Mouse (Mus musculus) 416B (cell line): ENCODE measurements around the gene Nectin2.

Source experiments
- DNase-seq: peaks from one replicate; pipeline ENCODE4 v3.0.0; 2011; ENCODE audit warnings: low read depth

Gene Nectin2

DNA sequence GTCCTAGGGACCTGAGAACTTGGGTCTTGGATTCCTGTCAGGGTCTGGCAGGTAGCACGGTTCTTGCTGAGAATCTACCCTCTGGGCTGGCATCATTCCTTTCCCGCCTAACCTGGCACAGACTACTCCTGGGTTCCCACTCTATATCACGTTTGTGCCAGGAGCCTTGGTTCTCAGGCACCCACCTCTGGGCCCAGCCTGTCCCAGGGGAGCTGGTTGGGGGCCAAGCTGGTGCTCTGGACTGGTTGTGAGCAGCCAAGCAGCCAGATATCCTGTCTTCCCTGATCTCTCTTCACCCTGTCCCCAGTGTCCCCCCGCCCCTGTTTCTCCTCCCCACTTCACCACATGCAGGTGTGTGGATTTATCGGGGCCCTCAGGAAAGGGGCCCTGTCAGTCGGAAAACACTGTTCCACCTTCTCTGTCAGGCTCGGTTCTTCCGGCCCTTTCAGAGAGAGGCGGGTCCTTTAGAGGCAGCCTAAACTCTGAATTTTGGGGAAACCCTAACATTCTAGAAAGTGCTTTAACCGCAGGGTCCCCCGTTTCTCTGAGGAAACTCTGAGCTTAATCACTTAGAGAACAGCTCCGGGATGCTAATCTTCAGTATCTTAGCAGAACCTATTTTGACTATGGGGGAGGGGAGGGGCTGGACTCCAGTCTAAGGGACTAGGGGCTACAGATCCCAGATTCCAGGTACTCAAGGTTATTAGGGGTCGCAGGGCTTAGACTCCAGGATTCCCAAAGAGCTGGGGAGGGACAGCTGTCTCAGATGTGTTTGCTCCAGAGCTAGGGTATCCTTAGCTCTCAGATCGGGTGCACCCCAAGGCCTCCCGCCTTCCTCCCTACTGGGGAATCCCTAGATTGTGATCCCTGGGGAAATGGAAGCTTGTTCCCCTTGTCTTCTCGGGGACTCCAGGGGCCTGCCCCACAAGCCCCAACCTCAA is 19.4 kb upstream of the Nectin2 start:
- no peak for DNase-seq

DNA sequence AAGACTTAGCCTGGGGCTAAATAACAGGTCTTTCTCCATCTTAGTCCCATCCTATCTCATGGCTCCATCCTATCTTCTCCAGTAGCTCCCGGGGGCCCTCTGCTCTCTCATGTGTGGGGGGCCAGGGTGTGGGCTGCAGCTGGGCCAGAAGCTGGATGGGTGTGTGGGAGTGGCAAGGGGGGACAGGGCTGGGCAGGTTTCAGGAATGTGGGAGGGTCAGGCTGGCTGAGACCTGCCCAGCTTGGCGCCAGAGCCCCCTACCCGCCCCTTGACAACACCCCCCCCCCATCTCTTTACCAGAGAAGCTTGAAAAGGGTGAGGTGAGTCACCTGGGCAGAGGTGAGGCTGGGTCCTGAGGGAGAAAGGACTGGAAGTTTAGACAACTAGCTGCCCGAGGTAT is 18.7 kb upstream of the Nectin2 start:
- no peak for DNase-seq

DNA sequence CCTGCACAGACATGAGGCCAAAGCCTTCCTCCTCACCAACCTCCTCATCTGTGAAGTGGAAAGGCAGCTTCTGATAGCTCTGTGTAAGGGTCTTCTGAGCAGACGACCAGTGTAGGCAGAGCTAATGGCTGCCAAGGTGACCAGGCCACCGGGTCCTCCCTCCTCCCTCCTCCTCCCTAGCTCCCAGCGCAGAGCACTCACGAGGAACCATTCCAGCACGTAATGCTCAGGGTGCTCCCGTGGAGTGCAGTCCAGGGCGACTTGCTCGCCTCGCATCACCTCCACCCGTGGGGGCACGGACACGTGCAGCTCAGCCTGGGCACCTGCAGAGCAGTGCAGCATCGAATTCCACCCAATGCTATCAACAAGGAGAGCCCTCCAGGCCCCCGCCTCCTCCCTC is 18.0 kb upstream of the Nectin2 start:
- no peak for DNase-seq

DNA sequence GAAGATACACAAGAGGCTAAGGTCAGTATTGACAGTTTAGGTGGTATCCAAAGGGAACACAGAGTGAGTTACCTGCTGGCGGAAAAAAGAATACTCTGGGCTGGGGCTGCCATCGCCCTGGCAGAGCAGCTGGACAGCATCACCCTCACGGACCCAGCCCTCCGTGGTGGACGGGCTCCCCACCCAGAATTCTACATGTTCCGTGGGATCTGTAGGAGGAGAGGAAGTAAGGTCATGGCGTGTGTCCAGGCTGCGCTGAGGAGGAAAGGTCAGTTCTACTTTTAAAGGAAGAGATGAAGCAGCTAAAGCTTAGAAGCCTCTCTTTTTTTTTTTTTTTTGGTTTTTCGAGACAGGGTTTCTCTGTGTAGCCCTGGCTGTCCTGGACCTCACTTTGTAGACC is 14.3 kb upstream of the Nectin2 start:
- DNase-seq: no peak

DNA sequence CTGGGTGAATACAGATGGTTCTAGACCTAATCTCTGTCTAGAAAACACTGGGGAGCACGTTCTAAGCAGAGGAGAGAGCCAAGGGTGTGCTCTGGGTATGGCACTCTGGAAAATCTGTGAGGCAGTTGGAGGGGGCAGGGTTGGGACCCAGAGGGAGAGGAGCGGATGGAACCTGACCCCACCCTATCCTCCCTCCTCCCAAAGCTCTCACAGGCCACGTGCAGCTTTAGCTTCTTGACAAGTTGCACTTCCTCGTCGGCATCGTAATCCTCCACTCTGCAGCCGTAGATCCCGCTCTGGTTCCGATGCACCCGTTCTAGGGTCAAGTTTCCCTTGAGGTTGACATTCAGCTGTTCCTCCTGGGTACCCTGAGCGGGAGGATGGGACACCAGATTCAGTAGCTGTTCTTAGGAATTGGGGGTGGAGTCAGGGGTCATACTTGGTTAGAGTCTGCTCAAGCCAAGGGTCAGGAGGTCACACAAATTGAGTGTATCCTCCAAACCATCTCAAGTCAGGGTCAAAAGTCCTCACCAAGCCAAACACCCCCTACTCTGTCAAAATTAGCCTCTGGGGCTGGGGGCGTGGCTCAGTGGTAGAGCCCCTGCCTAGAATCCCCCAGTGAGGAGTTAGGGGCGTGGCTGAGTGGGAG is 13.7 kb upstream of the Nectin2 start:
- no peak for DNase-seq

DNA sequence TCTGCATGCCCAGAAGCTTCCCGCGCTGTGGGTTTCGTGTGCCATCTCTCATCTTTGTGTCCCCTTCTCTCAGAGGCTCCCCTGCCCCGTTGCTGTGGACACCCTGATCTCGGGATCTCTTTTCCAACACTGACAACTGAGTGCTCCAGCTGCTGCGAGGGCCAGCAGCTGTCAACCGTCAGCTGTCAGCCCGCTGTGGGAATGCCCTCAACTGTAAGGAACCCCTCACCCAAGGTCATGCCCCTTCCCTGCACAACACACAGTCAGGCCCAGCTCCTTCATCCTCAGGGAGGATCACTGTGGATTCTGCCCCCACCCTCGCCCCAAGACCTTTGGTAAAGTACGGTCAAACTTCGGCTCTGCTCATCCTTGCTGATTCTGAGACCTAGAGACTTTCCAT is 12.0 kb upstream of the Nectin2 start:
- DNase-seq: no peak

DNA sequence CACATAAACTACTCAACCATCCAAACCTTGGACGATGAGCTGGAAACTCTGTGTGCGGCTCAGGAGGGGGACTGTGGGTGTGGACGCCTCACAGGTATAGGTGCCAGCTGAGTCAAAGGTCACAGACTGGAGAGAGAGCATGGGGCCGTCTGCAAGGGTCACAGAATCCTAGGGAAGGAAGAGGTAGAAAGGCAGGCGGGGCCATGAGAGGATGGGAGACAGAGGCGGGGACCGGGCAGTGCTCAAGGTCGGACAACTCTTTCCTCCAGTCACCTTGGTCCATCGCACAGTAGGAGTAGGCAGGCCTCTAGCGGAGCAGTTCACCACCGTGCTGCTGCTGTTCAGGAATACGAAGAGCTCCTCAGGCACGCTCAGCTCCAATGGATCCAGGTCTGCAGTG is 9.7 kb upstream of the Nectin2 start:
- no peak for DNase-seq

DNA sequence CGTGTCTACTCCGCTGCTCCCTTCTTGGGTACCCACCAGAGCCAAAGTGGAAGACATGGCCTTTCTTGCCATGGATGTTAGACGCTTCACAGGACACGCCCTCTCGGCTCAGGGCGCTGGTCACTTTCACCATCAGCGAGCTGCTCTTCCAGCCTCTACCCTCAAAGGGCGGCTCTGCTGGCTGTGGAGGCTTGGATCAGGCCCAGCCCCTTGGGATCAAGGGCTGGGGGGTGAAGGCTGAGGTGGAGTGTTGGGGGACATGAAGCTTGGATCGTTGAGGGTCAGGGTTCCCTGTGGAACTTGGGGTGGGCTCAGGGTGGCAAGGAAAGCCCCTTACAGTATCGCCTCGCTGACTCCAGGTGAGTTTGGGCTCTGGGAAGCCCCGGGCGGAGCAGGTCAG is 8.3 kb upstream of the Nectin2 start:
- no peak for DNase-seq

DNA sequence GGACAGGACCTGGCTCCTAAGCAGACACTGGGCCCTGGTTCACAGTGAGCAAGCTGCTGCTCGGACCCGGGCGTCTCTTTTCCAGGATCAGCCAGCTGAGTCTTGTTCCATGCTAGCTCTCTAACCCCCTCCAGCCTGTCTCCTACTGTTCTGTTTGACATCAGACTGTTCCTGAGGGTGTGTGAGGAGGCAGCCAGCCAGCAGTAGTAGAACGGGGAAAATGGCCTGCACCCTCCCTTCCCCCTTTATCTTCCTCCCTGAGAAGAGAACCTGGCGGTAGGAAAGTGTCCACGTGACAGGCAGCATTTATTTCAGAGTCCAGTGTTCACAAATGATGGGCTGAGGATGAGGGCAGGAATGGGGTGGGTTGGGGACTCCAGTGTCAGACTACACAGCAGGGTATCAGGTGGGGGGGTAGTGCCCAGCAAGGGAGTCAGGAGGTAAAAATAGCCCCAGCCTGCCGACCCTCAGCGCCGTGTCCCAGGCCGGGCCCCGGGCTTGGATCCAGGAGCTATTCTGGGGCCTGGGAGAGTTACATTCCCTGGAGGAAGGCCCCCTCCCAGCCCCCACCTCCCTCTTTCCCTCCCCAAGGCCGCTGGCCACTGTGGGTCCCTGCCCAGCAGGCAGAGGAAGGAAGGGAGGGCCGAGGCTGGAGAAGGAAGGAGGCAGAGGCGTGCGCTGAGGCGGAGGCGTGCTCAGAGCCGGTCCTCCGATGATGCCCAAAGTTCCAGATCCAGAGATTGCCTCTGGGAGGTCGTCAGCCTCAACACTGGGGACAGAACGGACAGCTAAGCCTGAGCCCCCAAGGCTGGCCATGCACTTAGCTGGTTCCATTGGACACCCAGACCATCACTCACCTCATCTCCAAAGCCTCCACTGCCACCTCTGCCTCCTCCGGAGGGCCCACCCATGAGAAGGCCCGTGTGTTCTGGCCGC is 5.8 kb upstream of the Nectin2 start:
- no peak for DNase-seq

DNA sequence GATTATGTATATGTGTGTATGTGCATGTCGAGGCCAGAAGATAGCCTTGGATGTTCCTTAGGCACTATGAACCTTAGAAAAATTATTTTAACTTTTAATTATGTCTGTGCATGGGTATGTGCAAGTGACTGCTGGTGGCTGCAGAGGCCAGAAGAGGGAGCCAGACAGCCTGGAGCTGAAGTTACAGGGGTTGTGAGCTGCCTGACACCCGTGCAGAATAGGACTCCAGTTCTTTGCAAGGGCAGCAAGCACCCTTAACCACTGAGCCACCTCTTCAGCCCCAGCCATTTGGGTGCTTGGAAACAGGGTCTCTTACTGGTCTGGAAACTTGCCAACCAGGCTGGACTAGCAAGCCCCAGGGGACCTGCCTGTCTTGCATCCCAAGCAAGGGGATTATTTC is 4.7 kb upstream of the Nectin2 start:
- DNase-seq: peak; percentile 29

DNA sequence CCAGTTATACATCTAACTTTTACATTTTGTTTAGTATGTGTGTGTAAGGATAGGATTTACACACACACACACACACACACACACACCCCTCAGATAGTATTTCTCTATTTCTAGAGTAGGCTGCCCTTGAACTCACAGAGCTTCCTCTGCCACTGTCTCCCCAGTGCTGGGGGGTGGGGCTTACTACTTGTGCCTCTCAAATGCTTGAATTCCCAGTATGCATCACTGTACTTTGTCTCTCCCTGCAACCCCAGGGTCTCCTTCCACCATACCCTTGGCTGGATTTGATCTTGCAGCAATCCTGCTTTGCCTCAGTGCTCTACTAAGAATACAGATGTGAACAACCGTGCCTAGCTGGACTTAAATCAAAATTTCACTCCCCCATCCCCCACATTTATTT is 3.8 kb upstream of the Nectin2 start:
- DNase-seq: no peak

DNA sequence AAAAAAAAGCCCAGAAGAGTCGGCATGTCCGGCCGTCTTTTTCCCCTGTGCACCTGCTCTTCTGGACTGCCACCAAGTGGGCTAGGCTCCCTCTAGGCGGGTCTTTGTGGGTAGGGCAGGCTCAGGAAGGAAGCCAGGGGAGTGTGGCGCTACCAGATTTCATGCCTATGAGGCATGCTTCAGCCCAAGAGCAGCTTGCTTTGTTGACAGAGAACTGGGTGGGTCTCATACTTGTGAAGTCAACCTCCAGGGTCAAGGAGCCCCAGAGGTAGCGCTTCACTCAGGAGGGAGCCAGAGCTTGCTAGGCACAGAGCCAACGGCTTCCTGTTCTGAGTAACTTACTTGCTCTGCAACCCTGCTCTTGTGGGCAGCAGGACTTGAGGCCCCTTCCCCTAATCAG is 3.3 kb upstream of the Nectin2 start:
- peak; percentile 83 for DNase-seq

DNA sequence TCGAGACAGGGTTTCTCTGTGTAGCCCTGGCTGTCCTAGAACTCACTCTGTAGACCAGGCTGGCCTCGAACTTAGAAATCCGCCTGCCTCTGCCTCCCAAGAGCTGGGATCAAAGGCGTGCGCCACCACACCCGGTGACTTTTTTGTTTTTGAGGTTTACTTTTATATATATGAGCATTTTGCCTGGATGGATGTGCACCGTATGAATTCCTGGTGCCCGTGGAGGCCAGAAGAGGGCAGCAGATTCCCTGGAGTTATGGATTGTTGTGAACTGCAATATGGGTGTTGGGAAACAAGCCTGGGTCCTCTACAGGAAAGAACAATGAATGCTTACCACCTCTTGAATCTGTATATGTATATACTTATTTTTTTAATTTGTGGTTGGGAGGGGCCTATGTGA is 2.4 kb upstream of the Nectin2 start:
- DNase-seq: peak; percentile 57

DNA sequence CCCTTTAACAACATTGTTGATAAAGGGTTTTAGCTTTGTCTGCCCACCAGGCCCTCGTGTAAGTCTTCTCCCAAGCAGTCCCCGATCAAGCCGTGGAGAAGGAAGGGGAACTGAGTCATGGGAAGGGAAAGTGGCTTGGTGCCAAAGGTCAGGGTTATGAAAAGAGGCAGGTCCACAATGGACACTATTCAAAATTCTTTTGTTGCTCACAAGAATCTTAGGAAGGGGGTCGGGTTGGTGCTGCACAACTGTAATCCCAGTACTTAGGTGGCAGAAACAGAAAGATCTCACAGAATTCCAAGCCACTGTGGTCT is 744 bp upstream of the Nectin2 start:
- peak; percentile 28 for DNase-seq

DNA sequence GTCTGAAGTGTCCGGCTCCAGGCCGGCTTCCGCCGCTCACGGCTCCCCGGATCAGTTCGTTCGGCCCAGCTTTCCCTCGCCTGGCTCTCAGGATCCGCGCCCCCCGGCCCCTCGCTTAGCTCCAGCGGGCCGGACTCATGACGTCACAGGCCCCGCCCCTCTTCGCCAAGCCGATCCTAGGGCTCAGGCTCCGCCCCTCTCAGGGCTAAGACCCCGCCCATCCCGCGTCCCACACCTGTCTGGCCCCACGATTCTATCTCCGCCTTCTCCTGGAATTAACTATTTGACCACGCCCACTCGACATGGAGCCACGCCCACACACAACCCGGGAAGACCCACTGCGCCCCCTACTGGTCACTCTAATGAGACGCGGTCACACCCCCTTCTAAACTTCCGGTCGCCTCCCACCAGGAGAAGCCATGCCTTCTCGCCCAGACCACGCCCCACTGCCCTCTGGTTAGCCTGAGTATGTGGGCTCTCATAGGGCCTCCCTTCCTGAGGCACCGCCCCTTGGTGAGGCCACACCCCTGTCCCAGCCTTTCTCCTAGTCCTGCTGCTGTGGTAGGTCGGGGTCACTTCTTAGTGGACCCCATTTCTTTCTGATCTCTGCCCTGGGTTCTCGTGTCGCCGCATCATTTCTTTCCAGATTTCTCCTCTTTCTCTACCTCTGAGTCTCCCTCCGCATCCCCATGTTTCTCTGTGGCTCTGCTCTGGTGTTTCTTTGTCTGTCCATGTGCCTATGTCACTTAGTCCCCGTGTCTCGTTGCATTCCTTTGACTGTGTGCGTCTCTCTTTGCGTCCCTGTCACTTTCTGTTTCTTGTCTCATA is 680 bp downstream of the Nectin2 start:
- DNase-seq: peak; percentile 97

DNA sequence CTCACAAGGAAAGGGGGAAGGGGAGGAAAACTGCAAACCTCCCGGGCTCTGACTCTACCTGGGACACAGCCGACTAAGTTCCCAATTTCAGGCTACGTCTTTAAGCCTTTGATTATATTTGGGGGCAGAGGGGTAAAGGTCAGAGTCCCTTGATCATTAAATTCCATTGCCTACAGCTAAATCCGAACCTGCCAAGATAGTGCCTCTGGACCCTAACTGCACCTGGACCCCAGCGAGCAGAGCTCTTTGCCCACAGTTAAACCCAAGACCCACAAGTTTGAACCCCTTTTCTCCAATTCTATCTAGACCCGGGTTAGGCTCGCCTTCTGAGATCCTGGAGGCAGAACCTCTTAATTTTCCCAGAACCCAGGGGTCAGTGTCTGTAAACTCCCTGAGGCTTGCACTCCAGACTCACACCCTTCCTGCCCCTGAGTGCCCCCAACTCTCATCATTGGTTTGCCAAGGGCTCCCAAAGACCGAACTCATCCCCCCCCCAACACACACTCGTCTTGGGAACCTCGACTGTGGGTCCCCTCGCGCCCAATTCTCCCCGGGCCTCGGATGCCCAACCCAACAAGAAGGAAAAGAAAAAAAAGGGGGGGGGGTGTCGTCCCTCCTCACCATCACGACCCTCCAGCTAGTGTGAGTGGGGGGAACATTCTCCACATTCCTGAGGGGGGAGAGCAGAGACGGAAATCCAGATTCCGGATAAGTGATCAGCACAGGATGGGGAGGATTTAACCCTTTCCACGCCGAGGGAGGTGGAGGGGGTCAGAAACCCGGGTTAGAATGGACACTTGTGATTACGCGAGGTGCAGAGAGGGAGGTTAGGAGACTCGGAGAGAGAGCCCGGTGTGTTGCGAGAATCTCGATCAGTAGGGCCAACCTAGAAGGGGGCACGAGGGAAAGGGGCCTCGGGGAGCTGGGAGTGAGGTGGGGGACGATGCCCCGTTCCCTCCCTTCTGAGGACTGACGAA is 1.8 kb downstream of the Nectin2 start:
- no peak for DNase-seq

DNA sequence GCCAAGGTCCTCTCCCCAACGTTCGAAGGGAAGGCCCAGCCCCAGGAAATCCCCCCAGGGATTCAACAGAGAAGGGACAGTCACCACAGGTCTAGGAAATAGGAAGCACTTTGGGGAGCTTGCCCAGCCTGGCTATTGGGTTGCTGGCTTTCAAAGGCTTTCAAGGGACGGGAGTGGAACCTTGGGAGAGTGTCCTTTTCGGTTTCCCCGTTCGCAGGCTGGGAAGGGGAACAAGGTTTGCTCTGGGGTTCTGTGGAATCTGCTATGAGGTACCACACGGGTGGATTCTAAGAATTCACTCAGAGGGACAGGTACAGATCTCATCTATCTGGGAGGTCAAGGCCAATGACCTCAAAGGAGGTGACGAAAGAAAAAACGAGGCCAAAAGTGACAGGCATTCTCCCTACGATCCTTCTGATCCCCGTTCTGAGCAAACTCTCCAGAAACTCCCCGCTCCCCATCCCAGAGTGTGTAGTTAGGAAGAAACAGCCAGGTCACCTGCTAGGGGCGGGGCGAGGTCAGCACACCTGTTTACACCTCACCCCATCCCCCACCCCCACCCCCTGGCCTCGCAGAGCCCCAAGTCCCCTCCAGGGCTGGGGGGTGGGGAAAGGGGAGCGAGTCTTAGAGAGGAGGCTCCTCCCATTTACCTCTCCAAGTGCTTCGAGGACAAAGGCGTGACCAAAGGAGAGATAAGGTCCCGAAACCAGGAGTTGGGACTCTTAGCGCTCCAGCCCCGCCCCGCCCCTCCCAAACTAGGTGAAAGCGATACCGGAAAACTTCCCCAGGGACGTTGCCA is 2.7 kb downstream of the Nectin2 start:
- no peak for DNase-seq

DNA sequence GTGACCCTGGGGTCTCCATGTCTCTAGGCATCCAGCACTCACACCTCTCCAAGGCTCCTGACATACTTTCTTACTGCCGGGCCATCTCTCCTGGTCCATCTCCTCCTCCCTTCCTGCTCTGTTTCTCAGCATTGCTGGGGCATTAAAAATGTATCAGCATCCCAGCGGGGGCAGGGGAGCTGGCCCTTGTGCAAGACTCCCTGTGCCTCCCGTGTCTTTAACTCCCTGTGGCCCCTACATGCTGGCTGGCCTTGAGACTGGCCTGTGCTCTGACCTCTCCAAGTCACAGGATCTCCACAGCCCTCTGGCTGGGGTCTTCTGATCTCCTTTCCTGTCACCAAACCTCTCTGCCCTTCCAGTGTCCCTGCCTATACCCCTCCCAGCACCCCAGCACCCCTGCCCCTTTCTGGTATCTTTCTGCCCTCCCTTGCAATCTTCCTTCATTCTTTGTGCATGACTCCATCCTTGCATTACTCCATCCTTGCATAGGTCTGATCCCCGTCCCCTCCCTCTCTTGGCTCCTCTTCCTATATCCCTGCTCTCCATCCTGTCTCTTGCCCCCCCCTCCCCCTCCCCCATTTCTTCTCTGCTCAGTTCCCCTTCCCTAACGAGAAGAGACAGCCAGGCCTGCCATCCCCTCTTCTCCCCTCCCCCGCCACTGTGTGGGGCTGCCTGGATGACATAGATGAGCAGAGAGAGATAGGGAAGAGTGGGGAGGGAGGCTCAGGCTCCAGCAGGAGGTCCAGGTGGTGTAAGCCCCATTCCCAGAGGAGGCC is 3.7 kb downstream of the Nectin2 start:
- DNase-seq: no peak

DNA sequence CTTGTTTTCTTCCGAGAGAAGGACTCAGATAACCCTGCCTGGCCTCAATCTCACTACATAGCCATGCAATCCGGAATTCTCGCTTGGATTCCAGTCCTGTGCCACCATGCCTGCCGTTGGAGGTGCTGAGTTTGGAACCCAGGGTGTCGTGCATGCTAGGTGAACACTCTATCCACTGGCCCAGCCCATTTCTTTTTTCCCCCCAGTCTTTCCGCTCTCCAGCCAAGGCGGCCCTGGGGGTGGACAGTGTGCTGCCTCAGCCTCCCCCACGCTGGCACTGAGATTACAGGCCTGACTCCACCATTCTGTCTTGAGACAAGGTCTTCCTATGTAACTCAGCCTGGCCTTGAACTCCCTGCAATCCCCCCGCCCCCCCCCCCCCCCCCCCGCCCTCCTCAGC is 4.3 kb downstream of the Nectin2 start:
- no peak for DNase-seq
